Mouse (Mus musculus) embryonic fibroblast, embryonic 13.5 days (primary cell): ENCODE data around the gene Gjb1.

ENCODE experiments used
- CTCF ChIP-seq: IDR thresholded peaks from 2 replicates; pipeline ENCODE4 v1.5.1; 2011; ENCODE audit warnings: mild to moderate bottlenecking, control low read depth, low read length, moderate library complexity, borderline replicate concordance; ENCODE audit not compliant: insufficient read depth
- POLR2A ChIP-seq: IDR thresholded peaks from 2 replicates; pipeline ENCODE4 v1.6.1; 2011; ENCODE audit warnings: low read depth, mild to moderate bottlenecking, control low read depth, low read length, moderate library complexity

DNA sequence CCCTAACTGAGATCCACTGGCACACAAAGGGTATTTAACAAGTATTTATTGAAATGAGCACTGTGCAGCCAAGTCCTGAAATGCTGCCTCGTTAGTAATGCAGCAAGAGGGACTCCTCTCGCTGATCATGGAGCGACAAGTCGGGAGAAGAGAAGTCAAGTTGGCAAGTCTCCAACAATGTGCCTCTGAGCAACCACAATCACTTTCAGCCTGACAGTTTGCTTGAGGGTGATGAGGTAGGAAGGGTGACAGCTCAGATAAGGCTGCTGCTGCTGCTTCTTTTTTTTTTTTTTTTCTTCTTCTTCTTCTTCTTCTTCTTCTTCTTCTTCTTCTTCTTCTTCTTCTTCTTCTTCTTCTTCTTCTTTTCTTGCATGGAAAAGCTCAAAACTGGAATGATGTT lies 25.0 kb upstream of the Gjb1 start:
- no peak for TF ChIP-seq CTCF
- TF ChIP-seq POLR2A: no peak
